Mouse (Mus musculus) monocyte, adult 5-6 weeks (primary cell): Measurements from ENCODE around the gene Pde11a. TPM values are rescaled to one million over a fixed set of nuclear protein-coding genes. Genes with fewer than 3 reads are reported as not detected.
"Not testable (repeated sequence)": the region's sequence is repeated elsewhere in the genome, so short reads cannot be mapped to it uniquely, and the experiment has no call there.

ENCODE experiments used
- ATAC-seq: fragments of 153-309, 156-312 bp; replicated peaks from 2 replicates; pipeline ENCODE4 v1.8.0; 2017; ENCODE audit warnings: mild to moderate bottlenecking; ENCODE audit not compliant: low TSS enrichment, insufficient number of reproducible peaks, severe bottlenecking, poor library complexity, low FRiP score
- total RNA-seq: library from RNA; stranded (forward); fragments of 200-1000, 200-491, 200-594 nt; gene quantifications from 3 replicates; pipeline ENCODE4 v1.2.3, GENCODE M21; 2017

The Pde11a gene
- total RNA-seq, 1 experiment from 2014 or later, result not detected

GRCm38 (mm10) chr2:75987739-75988138 is 350.8 kb downstream of the Pde11a start:
- no peak for ATAC-seq

DNA sequence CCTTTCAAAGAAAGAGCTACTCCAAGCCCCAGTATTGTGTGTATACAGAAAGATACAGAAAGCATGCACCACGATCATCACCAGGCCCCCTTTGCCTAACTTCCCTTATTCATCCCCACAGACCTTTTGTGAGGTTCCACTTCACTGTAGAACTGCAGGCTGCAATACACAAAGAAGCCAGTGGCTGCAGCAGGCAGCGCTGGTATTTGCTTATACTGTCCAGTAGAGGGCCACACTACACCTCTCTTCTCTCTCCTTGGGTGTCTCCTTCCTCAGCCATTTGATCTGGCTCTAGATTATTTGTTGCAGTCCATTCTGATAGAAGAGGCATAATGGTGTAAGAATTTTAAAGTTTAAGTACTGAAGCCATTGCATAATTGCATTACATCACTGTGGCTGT is 353.4 kb downstream of the Pde11a start:
- ATAC-seq, result peak; percentile 78

- ATAC-seq, result no peak
Observed at GRCm38 (mm10) chr2:75983847-75984246, 354.7 kb downstream of the Pde11a start.

- ATAC-seq, result no peak
Observed at GRCm38 (mm10) chr2:75983091-75983490, 355.5 kb downstream of the Pde11a start.

GRCm38 (mm10) chr2:75982626-75983025 is 355.9 kb downstream of the Pde11a start:
- no peak for ATAC-seq

DNA sequence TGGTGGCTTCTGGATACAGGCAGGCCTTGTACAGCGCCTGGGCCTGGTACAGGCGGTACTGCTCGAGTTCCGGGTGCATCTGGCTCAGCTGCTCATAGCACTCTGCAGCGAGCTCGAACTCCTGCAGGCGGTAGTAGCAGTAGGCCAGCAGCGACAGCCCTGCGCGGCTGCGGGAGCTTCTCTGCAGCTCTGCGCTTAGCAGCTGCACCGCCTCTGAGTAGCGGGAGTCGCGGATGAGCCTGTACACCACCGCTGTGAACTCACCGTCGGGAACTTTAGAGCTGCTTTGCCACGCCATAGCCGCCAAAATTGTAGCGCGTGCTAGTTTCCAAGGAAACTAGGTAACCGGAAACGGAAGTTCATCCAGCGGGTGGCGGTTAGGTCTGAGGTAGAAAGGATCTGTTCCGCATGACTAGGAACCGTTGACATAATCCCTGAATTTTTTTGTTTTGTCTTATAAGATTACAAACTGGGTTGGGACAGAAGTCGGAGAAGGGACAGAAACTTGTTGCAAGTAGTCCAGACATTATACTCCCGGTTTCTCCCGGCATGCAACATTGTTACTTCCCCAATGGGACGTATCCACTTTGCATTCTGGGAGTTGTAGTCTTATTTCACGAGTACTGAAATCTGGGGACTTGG is 357.0 kb downstream of the Pde11a start, which contains the start of gene Ttc30a1:
Ttc30a1 (minus strand) TSS at position 528 of the 642 bp plus-strand sequence.
- ATAC-seq, result peak; percentile 52

DNA sequence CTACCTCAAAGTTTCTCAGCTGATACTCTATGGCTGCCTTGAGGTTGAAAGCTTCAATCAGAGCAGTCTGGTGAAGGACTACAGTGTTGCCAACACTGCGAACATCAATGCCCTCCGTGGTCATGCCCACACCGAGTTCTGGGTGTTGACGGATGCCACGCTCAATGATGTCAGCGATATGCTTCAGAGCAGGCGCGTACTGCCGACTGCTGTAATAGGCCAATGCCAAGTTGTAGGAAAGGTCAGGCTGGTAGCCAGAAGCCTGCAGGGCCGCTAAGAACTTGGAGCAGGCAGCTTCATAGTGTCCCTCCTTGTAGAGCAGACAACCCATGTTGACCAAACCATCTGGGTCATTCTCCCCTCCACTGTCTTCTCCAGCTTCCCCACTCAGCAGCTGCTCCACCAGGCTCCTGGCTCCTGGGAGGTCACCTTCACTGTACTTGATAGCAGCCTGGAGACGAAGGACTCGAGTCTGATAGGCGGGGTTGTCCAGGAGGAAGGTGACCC is 357.6 kb downstream of the Pde11a start:
- ATAC-seq, result not testable (repeated sequence)

DNA sequence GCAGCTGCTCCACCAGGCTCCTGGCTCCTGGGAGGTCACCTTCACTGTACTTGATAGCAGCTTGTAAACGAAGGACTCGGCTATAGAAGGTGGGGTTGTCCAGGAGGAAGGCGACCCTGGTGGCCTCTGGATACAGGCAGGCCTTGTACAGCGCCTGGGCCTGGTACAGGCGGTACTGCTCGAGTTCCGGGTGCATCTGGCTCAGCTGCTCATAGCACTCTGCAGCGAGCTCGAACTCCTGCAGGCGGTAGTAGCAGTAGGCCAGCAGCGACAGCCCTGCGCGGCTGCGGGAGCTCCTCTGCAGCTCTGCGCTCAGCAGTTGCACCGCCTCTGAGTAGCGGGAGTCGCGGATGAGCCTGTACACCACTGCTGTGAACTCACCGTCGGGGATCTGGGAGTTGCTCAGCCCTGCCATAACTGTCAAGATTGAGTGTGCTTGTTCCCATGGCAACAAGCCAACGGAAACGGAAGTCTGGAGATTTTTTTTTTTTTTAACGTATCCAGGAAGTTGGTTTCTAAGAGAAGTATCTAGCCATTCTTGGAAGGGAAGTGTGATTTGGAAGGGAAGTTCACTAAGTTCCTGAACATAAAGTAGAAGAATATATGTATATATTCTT is 360.7 kb downstream of the Pde11a start, which contains the start of gene Ttc30a2:
Ttc30a2 (minus strand) TSS at position 419 of the 617 bp plus-strand sequence.
- peak; percentile 32; the same call in 1 of the 2 replicates for ATAC-seq

- ATAC-seq, result not testable (repeated sequence)
Observed at GRCm38 (mm10) chr2:75976070-75976469, 362.5 kb downstream of the Pde11a start.

GRCm38 (mm10) chr2:75974131-75974530 is 364.4 kb downstream of the Pde11a start:
- no peak for ATAC-seq

DNA sequence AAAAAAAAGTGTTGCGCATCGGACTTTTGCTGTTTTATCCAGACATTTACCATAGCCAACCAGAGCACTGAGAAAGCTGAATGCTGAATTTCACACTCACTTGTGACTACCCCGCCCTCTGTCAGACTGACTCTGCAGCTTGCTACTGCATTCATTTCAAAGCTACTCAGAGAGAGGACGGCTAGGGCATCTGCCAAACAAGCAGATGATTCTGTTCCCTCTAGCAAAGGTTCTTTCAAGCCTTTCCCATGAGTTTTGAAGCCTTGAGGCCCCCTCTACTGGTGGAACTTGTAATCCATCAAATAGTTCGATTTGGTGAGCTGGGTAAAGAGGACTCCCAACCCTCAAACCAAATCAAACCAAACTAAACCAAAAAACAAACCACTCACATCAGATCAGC is 373.6 kb downstream of the Pde11a start:
- 0 out of 2 replicates have a peak, but pooled peaks have one; percentile 32 for ATAC-seq

DNA sequence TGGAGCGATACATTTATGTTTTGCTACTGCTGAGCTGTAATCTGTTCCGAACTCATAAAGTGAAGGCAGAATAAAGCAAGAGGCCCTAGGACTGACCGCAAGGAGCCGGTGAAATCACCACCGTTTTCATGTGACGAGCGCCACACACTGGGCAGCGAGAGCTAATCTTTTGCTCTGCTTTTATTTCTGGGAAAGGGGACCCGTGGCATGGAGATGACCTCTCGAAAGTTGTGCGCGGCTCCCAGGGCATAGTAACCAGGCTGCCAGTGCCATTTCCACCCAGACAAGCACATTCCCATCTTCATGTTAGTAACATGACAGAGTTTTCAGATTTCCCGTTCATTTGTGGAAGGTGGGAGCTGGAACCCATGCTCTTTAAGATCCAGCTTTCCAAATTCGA is 374.1 kb downstream of the Pde11a start:
- 0 out of 2 replicates have a peak, but pooled peaks have one; percentile 24 for ATAC-seq

- no peak for ATAC-seq
Observed at GRCm38 (mm10) chr2:75964051-75964450, 374.5 kb downstream of the Pde11a start.

DNA sequence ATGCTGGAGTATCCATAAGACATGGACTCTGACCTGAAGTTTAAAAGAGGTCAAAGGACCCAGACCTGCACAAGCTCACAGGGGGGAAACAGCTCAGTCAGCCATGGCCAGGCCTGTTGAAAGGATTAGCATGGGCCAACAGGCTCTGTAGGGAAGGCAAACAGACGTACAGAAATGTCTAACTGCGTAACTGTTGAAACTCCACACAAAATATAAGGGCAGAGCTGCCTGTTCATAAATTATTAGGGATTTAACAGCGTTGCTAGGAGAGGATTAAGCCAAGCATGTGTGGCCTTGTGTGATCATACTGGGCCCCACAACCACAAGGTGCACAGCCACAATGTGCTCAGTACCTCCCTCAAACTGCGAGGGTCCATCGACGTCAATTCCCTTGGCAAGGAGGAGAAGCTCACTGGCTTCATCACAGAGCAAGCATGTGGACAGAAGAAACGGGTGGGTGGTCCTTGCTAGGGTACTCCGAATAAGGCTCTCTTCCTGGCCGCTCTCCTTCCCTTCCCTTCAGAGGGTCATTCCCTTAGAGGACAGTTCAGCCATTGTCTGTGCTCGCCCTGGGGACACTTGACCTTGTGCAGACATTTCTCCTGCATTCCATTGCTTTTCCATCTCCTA is 375.2 kb downstream of the Pde11a start:
- no peak for ATAC-seq

- ATAC-seq, result no peak
Observed at GRCm38 (mm10) chr2:75960366-75961330, 377.9 kb downstream of the Pde11a start.

- ATAC-seq, result no peak
Observed at GRCm38 (mm10) chr2:75959850-75960365, 378.7 kb downstream of the Pde11a start.

DNA sequence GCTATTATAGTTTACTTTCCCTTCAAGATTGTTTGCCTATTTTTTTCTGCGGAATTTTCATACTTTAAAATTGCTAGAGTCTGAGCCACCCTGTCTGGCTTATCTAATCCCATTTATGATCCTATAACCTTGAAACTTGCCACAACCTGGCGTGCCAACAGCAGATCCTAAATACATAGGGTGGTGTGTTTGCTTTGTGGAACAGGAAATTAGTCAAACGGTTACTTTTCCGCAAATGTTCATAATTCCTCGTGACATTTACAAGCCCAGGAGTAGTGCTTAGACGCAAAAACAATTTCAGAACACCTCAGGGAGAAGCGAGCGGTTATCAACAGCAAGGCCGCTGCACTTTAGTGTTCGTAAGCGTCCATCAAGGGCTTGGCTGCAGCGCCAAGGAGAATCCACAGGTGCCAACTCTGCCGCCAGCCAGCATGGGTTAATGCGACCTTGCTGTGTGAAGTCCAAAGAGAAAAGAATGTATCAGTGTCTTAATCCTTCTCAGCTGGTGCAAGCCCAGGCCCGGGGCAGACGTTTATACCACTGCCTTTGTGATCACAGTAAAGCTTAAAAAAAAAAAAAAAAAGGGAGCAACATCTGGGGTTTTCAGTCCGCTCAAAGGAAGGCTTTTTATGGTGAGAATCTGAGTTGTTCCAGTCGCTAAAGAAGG is 379.3 kb downstream of the Pde11a start:
- ATAC-seq, result no peak

DNA sequence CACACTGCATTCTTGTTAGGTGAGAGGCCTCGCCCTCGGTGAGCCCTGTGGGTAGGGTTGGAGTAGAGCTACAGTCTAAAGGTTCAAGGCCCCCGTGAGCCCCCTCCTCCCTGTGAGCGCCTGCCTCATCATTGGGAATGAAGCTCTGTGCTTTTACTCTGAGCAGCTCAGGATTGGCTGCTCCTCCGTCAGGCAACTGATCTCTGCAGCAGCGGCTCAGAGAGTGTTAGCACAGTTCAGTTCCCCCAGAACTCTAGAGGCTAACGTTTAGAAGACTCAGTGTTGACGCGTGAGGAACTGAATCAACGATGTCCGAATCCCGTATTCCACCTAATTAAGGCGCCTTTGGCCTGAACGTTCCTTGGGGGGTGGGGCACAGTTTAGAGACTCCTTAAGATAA is 382.9 kb downstream of the Pde11a start:
- no peak for ATAC-seq
